Mouse (Mus musculus) hindbrain, embryonic 10.5 days (tissue): ENCODE results near the gene Wdr4. TPM values are rescaled to one million over a fixed set of nuclear protein-coding genes. Genes with fewer than 3 reads are reported as not detected.
"Not testable (repeated sequence)": the region's sequence is repeated elsewhere in the genome, so short reads cannot be mapped to it uniquely, and the experiment has no call there.

ENCODE experiments used
- DNase-seq: peaks from one replicate; pipeline ENCODE4 v3.0.0-alpha.2; 2017; ENCODE audit warnings: low spot score
- H3K27ac ChIP-seq: fragments of 300-500 bp; sonication (generic); 2 replicates; pipeline ENCODE4 v1.5.1; 2016; ENCODE audit warnings: mild to moderate bottlenecking, moderate library complexity
- H3K27me3 ChIP-seq: fragments of 300-500 bp; sonication (generic); 2 replicates; pipeline ENCODE4 v1.6.1; 2016; ENCODE audit warnings: mild to moderate bottlenecking; ENCODE audit not compliant: poor library complexity, insufficient read depth, severe bottlenecking
- H3K36me3 ChIP-seq: fragments of 300-500 bp; sonication (generic); 2 replicates; pipeline ENCODE4 v1.6.1; 2016; ENCODE audit warnings: mild to moderate bottlenecking, moderate library complexity
- H3K4me1 ChIP-seq: fragments of 300-500 bp; sonication (generic); replicated peaks from 2 replicates; pipeline ENCODE4 v1.6.1; 2016; ENCODE audit warnings: mild to moderate bottlenecking
- H3K4me3 ChIP-seq: fragments of 300-500 bp; sonication (generic); 2 replicates; pipeline ENCODE4 v1.5.1; 2016; ENCODE audit warnings: mild to moderate bottlenecking, moderate library complexity
- H3K9me3 ChIP-seq: fragments of 300-500 bp; sonication (generic); 2 replicates; pipeline ENCODE4 v1.6.1; 2016; ENCODE audit warnings: mild to moderate bottlenecking, moderate library complexity
- WGBS: fragments of 180-500 bp; shearing (Covaris S2); methylation state at CpG from one replicate; pipeline ENCODE4 v1.1.7; 2016; 5-methylcytosine and 5-hydroxymethylcytosine counted together
- polyA plus RNA-seq: library from polyadenylated mRNA; unstranded; fragments of >200 nt; fragmentation: Nextera tagmentation; extraction: Ambion mirVana; gene quantifications from 2 replicates; pipeline ENCODE4 v1.2.1, GENCODE M21; 2016

Wdr4 gene
- polyA plus RNA-seq: 60.8 and 68.0 TPM in 2 replicates

DNA sequence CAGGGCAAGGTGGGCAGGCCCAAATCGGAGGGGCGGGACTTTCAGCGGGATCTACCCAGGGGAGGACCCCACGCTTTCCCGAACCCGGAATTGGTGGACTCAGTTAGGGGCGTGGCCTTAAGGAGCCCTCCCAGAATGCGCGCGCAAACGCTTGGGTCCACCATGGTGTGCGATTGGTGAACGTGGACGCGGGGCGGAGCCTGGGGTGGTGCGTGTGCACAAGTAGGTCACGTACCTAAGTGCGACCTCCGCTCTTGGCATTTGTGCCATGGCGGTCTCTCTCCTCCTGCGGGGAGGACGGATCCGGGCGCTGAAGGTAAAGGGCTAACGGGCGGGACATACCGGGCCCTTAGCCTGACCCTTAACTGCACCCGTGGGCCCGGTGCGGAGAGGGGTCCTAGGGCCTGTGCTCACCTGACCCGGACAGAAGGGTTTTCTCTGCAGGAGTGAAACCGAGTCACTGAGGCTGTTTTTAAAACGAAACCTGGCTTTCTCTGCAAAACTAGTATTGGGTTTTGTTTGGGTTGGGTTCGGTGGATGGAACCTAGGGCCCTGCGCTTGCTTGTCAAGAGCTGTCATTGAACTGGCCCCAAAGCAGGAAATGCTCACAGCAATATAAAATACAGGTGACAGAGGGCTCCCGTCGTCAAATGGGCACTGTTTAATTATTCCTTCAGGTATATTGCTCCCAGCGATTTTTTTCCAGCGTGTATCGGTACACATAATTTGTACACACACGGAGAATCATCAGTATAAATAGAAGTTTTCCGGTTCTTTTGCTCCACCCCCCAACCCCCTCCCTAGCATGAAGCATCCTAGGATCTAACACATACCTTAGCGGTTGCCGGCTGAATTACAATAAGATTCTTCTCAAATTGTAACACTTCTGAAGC is at the start of gene Wdr4, which contains the start of gene Ndufv3:
Gene Wdr4 (minus strand): TSS at position 35 of the 893 bp plus-strand sequence.
Gene Ndufv3 (plus strand): TSS at position 170 of the 893 bp plus-strand sequence.
- under 1% methylated on average over 45 of the region's 45 CpGs for WGBS
- Histone ChIP-seq H3K27me3 (no peaks in the 10 kb centered on the region; the same call in 1 of the 2 replicates), H3K4me1 (peaks cover 23% of the 10 kb centered on the region), H3K9me3 (no peaks in the 10 kb centered on the region), H3K27ac (peak within 1 kb of the TSS; percentile 87), H3K36me3 (peaks cover 24% of the 10 kb centered on the region), H3K4me3 (peak within 1 kb of the TSS; percentile 77)
- peak; percentile 97 for DNase-seq

DNA sequence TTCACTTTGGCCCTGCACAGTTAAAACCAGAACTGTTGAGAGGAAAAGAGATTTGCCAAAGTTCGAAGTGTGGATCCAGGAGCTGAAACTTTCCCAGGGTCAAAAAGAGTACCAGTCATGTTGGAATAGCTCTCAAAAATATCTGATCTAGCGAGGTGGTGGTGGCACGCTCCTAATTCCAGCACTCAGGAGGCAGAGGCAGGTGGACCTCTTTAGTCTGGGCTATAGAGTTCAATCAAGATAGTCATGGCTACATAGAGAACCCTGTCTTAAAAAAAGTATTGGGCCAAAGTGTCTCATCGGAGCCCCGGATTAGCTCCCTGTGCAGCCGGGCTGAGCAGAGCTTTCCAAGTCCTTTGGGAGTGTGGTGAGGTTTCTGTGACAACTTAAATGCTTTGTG is 46.5 kb upstream of the Wdr4 start:
- H3K27ac ChIP-seq: peak overlapping the region; percentile 97
- no peak for DNase-seq
- no peaks in the 10 kb centered on the region for H3K36me3 ChIP-seq
- 78% methylated on average over 6 of the region's 6 CpGs for WGBS
- peak overlapping the region; percentile 85 for H3K4me3 ChIP-seq
- peaks cover 37% of the 10 kb centered on the region for H3K4me1 ChIP-seq
- H3K9me3 ChIP-seq: no peaks in the 10 kb centered on the region
- H3K27me3 ChIP-seq: no peaks in the 10 kb centered on the region

DNA sequence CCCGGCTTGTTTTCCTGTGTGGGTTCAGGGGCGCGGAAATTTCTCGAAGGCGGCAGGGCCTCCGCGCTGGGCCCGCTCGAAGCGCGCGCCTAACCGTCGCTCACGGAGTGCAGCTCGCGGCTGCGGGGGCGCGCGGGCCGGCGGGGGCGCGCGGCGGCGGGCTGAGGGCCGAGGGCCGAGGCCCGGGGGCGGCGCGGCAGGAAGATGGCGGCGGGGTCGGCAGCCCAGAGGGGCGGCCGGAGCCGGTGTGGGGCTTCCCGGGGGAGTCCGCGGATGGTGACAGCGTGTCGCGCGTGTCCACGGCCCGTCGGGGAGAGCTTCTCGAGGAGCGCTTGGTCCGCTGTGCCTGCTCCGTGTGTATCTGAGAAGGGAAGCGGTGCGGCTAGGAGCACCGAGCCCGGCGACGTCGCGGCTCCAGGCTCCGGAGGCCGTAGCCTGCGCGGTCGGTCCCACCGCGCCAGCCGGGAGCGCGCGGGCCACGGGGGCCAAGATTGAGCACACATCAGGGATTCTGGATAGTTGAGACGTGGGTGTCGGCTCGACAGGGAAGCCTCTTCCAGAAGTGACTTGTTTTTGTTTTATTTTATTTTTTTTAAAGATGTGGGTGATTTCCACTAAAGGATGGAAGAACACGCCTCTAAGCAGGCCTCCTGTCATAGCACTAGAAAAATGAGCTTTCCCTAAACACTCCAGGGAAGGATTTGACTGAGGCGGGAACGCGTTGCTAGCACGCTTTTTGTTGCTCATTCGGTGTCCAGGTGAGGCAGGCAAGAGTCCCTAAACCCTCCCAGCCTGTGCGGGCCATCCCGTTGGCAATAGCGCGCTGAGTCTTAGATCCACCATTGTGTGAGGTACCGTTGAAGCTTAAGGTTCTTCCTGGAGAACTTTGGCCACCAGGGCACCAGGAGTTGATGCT is 45.6 kb upstream of the Wdr4 start:
- no peaks in the 10 kb centered on the region for H3K9me3 ChIP-seq

DNA sequence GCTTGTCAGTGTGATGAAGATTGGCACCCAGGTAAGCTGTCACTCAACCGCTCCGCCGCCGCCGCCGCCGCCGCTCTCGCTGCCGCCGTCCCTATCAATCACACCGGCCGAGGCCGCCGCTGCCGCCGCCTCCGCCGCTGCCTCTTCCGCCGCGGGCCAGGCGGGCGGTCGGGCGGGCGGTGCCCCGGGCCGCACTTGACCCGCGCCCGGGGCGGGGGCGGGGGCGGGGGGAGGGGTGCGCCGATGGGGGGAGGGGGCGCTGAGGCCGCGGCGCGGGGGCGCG is 45.0 kb upstream of the Wdr4 start:
- WGBS: 1% methylated on average over 40 of the region's 44 CpGs
- H3K36me3 ChIP-seq: no peaks in the 10 kb centered on the region
- peak overlapping the region; percentile 85 for H3K4me3 ChIP-seq
- no peak for DNase-seq
- no peaks in the 10 kb centered on the region for H3K9me3 ChIP-seq
- peaks cover 37% of the 10 kb centered on the region for H3K4me1 ChIP-seq
- H3K27ac ChIP-seq: peak overlapping the region; percentile 97
- no peaks in the 10 kb centered on the region for H3K27me3 ChIP-seq

More for the DNA sequence above, 45.6 kb upstream of the Wdr4 start:
- WGBS: under 1% methylated on average over 87 of the region's 88 CpGs
- Histone ChIP-seq H3K27me3 (no peaks in the 10 kb centered on the region), H3K4me3 (peak overlapping the region; percentile 85), H3K4me1 (peaks cover 37% of the 10 kb centered on the region), H3K36me3 (no peaks in the 10 kb centered on the region), H3K27ac (peak overlapping the region; percentile 97)
- peak; percentile 40 for DNase-seq

DNA sequence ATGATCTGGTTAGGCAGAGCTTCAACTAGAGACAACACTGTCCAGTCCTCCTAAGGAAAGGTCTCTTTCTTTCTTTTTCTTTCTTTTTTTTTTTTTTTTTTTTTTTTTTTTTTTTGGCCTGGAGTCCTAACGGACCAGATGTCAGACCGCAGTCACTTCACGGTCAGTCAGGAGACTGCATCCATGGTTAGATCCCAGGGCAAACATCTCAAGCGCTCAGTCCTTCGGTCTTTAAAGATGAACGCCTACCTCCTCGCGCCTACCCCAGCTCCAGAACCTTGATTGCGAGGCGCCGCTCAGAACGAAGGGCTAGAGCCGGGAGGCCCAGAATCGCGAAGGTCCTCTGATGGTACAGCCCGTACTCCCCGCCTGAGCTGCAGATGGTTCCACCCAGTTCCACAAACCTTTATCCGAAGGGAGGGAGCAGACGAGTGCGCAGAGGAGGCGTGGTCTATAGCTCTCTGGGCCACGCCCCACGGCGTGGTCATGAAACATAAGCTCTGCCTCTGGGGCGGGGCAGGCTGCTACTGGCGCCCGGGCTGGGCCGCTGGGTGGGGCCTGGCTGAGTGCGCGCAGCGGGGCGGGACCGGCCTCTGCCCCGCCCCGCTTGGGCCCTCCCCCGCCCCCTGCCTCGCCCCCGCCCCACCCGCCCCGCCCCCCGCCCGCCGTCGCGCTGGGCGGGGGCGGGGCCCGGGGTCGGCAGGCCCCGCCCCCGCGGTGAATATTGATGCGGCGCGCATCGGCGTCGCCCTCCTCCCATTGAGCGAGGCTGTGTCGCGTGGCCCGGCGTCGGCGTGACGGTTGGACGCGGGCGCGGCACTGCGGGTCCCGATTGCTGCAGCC is 44.5 kb upstream of the Wdr4 start, which contains the start of gene Pknox1:
Gene Pknox1 (plus strand): TSS at position 720 of the 843 bp plus-strand sequence.
- H3K27ac ChIP-seq: peak within 1 kb of the TSS; percentile 97
- H3K27me3 ChIP-seq: no peaks in the 10 kb centered on the region
- no peaks in the 10 kb centered on the region for H3K9me3 ChIP-seq
- H3K36me3 ChIP-seq: no peaks in the 10 kb centered on the region
- H3K4me1 ChIP-seq: peaks cover 37% of the 10 kb centered on the region
- DNase-seq: peak; percentile 99
- under 1% methylated on average over 71 of the region's 72 CpGs for WGBS
- H3K4me3 ChIP-seq: peak within 1 kb of the TSS; percentile 85

GRCm38 (mm10) chr17:31563632-31564014 is 43.8 kb upstream of the Wdr4 start:
- Histone ChIP-seq H3K4me3 (peak overlapping the region; percentile 85), H3K4me1 (peaks cover 37% of the 10 kb centered on the region), H3K27ac (peak overlapping the region; percentile 97), H3K27me3 (no peaks in the 10 kb centered on the region), H3K9me3 (no peaks in the 10 kb centered on the region), H3K36me3 (no peaks in the 10 kb centered on the region)
- no peak for DNase-seq
- WGBS: 28% methylated on average over 12 of the region's 12 CpGs

- Histone ChIP-seq H3K27me3 (no peaks in the 10 kb centered on the region), H3K4me3 (no peak overlapping the region), H3K9me3 (no peaks in the 10 kb centered on the region), H3K4me1 (peaks cover 22% of the 10 kb centered on the region), H3K27ac (no peak overlapping the region), H3K36me3 (no peaks in the 10 kb centered on the region)
- 91% methylated on average over 11 of the region's 11 CpGs for WGBS
- no peak for DNase-seq
These were observed 39.4 kb upstream of the Wdr4 start for GRCm38 (mm10) chr17:31559021-31559789.

DNA sequence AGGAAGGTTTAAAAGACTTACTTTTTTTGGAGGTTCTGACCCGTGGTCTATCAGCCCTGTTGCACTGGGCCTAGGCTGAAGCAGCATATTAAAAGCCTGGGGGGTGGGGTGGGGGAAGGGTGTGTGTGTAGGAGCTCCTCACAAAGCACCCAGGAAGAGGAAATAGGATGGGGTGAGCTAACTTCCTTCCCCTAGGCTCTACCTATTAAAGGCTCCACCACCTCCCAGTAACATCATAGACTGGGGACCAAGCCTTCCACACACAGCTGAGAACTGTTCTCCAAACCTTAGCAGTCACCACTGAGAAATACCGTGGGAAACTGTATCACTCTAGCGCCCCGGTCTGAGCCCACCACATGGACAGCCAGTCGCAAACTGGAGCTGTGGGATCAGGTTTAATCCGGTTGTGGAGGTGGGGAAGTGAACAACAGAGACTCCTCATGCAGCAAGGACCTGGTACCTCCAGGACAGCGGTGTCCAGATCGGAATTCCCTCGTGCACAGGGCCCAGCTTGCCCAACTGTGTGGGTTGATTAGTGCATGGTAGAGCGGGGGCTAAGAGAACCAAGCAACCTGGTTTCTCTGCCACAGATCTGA is 38.3 kb upstream of the Wdr4 start:
- no peaks in the 10 kb centered on the region for H3K27me3 ChIP-seq
- no peak for DNase-seq
- peak overlapping the region; percentile 63; the same call in 1 of the 2 replicates for H3K27ac ChIP-seq
- no peaks in the 10 kb centered on the region for H3K36me3 ChIP-seq
- no peak overlapping the region for H3K4me3 ChIP-seq
- WGBS: 86% methylated on average over 10 of the region's 10 CpGs
- no peaks in the 10 kb centered on the region for H3K9me3 ChIP-seq
- H3K4me1 ChIP-seq: peaks cover 15% of the 10 kb centered on the region

- 71% methylated on average over 11 of the region's 11 CpGs for WGBS
- H3K27ac ChIP-seq: peak overlapping the region; percentile 63; the same call in 1 of the 2 replicates
These were observed 37.5 kb upstream of the Wdr4 start for GRCm38 (mm10) chr17:31557124-31557880.

GRCm38 (mm10) chr17:31556253-31556652 is 36.5 kb upstream of the Wdr4 start:
- Histone ChIP-seq H3K36me3 (no peaks in the 10 kb centered on the region), H3K9me3 (no peaks in the 10 kb centered on the region), H3K27ac (no peak overlapping the region), H3K4me3 (no peak overlapping the region), H3K4me1 (peaks cover 15% of the 10 kb centered on the region), H3K27me3 (no peaks in the 10 kb centered on the region)
- DNase-seq: no peak
- 76% methylated on average over 4 of the region's 4 CpGs for WGBS

More at GRCm38 (mm10) chr17:31557124-31557880, 37.5 kb upstream of the Wdr4 start:
- H3K4me1 ChIP-seq: peaks cover 15% of the 10 kb centered on the region
- no peaks in the 10 kb centered on the region for H3K9me3 ChIP-seq
- peak; percentile 54 for DNase-seq
- H3K27me3 ChIP-seq: no peaks in the 10 kb centered on the region
- H3K4me3 ChIP-seq: no peak overlapping the region
- H3K36me3 ChIP-seq: no peaks in the 10 kb centered on the region

DNA sequence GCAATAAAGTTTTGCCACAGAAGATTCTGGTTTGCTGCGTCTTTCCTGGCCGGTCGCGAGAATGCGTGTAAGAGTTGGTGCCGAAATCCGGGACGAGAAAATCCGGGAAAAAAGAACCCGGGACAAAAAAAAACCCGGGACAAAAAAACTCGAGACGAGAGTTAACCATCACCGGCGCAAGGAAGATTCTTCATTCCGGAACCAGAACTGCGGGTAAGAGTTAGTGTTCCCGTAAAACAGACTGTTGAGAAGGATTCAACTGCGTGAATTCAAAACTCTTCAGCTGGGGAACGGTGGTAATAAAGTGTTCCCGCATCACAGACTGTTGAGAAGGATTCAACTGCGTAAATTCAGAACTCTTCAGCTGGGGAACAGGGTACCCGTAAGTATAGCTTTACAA is 32.8 kb upstream of the Wdr4 start:
- H3K27ac ChIP-seq, H3K36me3 ChIP-seq, DNase-seq, H3K4me3 ChIP-seq, H3K9me3 ChIP-seq, H3K27me3 ChIP-seq: not testable (repeated sequence)
- peaks cover 12% of the 10 kb centered on the region for H3K4me1 ChIP-seq
- WGBS: 94% methylated on average over 23 of the region's 23 CpGs
